Comparison of ENCODE assay signal across 12 mouse cellular contexts in the genomic region with DNA sequence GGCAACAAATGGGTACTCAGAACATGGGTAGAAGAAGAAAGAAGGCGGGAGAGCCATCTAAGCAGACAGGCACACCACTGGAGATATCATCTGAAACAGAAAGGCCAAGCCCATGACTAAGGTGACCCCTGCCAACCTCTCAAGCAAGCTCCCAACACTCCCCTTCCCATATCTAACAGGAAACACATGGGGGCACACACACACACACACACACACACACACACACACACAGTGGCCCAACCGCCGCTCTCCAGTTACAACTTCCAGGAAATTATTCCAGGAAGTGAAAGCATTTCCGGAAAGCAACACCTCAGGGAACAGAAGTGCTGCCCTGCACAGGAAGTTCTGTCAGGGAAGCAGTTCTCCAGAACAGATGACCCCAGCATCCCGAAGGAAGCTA. TPM values are rescaled to one million over a fixed set of nuclear protein-coding genes. Genes with fewer than 3 reads are reported as not detected.
DNase-seq lines count a peak whose midpoint lies in the region; ATAC-seq lines count a peak whose summit lies in the region.
"Had no signal": no experiment of that assay in that cellular context is flagged by ENCODE, and none has a peak within 500 bp of the region (broad histone marks: within the 10 kb centered on the region; RNA-seq: fewer than 3 reads in every experiment).

No protein-coding gene starts in this region.

- peak; percentile 23; the same call in 1 of the 2 replicates for ATAC-seq in megakaryocyte-erythroid progenitor cell, adult 5-6 weeks (replicated peaks; ENCODE audit: low FRiP score, low TSS enrichment, poor library complexity, severe bottlenecking)
- ATAC-seq in monocyte, adult 5-6 weeks (replicated peaks; ENCODE audit: insufficient number of reproducible peaks, low FRiP score, low TSS enrichment, poor library complexity, severe bottlenecking): no peak
- ATAC-seq: inflammation-experienced regulatory T-cells, adult 6 months had no signal

- peak; percentile 18 for DNase-seq in embryo, embryonic 10.5 days (ENCODE audit: low spot score)
- DNase-seq in embryo, embryonic 9.5 days (ENCODE audit: extremely low spot score): no peak
- peak; percentile 33 for DNase-seq in lung, postnatal 10 days
- DNase-seq in lung, postnatal 14 days: no peak
- peak; percentile 67 for DNase-seq in kidney, postnatal 10 days
- no peak for DNase-seq in right cerebral cortex, adult 18-20 months
- DNase-seq: B cell, adult 2 months; cerebellum, postnatal 10 days; layer of hippocampus, adult 9-11 months had no signal

RNA-seq across cellular contexts. Expression of a gene that starts 46.9 kb away (rescaled TPM):
- 25.8 and 28.9 TPM in 2 replicates for total RNA-seq in megakaryocyte-erythroid progenitor cell, adult 5-6 weeks (2014; fragmentation: Nextera tagmentation)
- 16.5 and 20.0 TPM in 2 replicates for total RNA-seq in megakaryocyte-erythroid progenitor cell, adult 5-6 weeks (2017)
- total RNA-seq in monocyte, adult 5-6 weeks (2017): 15.8 to 19.0 TPM (median 18.0 TPM) in 3 replicates

Comparison
In these comparisons a context has a peak if more than half of its experiments do, and no peak if none do; other contexts are left out.
1. DNase-seq: peak in embryo, embryonic 10.5 days (single experiment), lung, postnatal 10 days (single experiment) and kidney, postnatal 10 days (single experiment); none in embryo, embryonic 9.5 days (single experiment), lung, postnatal 14 days (single experiment) and right cerebral cortex, adult 18-20 months (single experiment).